Mouse (Mus musculus) layer of hippocampus, adult 2 months (tissue): ENCODE results near the gene Methig1. TPM values are rescaled to one million over a fixed set of nuclear protein-coding genes. Genes with fewer than 3 reads are reported as not detected.
A peak's percentile ranks its signal among the peaks of the same experiment; 100 is the strongest.
"Not testable (repeated sequence)": the region's sequence is repeated elsewhere in the genome, so short reads cannot be mapped to it uniquely, and the experiment has no call there.

ENCODE experiments used
- DNase-seq, 2 experiments: peaks; one replicate each; pipeline ENCODE4 v3.0.0; 2022; ENCODE audit warnings: low spot score in 2 of 2
- H3K27ac ChIP-seq: fragments of 200-600 bp; 2 replicates; pipeline ENCODE4 v1.8.1; 2022
- H3K4me3 ChIP-seq: fragments of 200-600 bp; 2 replicates; pipeline ENCODE4 v1.8.1; 2022; ENCODE audit warnings: mild to moderate bottlenecking
- CTCF ChIP-seq: fragments of 200-600 bp; conservative IDR thresholded peaks from 2 replicates; pipeline ENCODE4 v1.8.1; 2022; ENCODE audit warnings: antibody characterized with exemption, mild to moderate bottlenecking, moderate library complexity
- total RNA-seq, 2 experiments: library from RNA; stranded (reverse); gene quantifications; 2 replicates each; pipeline ENCODE4 v1.2.3; 2021

Methig1 gene
- total RNA-seq, 2 experiments from 2014 or later = not detected

DNA sequence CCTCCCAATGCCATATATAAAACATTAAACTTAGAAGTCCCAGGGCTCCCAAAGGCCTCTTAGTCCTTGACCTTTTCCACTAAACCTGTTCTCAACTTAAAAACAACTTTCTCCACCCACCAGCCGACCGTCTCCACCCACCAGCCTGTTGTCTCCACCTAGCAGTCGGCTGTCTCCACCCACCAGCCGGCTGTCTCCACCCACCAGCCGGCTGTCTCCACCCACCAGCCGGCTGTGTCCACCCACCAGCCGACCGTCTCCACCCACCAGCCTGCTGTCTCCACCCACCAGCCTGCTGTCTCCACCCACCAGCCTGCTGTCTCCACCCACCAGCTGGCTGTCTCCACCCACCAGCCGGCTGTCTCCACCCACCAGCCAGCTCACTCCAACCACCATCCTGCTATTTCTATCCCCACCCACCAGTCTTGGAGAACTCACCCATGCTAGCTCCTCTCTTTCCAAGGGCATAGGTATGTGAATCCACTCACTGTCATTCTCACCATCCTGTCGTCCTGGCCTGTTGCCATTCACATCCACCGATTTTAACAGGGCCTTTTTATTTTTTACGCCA lies 28.8 kb upstream of the Methig1 start:
- no peak for TF ChIP-seq CTCF
- no peak for DNase-seq
- Histone ChIP-seq H3K4me3 (no peak overlapping the region), H3K27ac (peak overlapping the region; percentile 72)

DNA sequence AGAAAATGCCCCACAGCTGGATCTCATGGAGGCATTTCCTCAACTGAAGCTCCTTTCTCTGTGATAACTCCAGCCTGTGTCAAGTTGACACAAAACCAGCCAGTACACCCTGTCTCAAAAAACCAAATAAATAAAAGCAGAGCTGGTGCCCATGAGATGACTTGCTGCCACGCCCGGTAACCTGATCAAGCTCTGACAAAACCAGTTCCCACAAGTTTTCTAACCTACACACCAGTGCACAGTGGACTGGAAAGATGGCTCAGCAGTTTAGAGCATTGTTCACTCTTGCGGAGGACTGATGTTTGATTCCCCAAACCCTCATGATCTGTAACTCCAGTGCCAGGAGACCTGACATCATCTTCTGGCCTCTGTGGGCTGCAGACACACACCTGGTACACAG lies 27.7 kb upstream of the Methig1 start:
- no peak for TF ChIP-seq CTCF

DNA sequence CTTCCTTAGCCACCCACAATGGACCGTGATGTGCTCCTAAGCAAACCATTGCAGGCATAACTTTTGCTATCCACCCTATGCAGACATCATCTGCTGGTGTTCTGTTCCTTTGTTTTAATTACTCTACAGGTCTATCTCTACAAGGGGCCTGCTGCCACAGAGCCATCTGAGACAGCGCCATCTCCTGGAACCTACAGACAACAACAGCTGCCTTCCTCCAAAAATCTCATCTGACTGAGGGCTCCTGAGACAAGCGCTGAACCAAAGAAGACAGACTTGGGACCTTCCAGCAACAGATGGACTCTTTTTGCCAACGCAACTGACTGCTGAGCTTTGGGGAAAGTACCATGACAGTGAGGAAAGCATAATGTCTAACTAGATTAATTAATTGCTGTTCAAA lies 24.9 kb upstream of the Methig1 start:
- H3K4me3 ChIP-seq, H3K27ac ChIP-seq, DNase-seq: not testable (repeated sequence)
- TF ChIP-seq CTCF = peak; percentile 36

More for the DNA sequence above, 27.7 kb upstream of the Methig1 start:
- Histone ChIP-seq H3K4me3 (no peak overlapping the region), H3K27ac (no peak overlapping the region)
- DNase-seq = no peak

DNA sequence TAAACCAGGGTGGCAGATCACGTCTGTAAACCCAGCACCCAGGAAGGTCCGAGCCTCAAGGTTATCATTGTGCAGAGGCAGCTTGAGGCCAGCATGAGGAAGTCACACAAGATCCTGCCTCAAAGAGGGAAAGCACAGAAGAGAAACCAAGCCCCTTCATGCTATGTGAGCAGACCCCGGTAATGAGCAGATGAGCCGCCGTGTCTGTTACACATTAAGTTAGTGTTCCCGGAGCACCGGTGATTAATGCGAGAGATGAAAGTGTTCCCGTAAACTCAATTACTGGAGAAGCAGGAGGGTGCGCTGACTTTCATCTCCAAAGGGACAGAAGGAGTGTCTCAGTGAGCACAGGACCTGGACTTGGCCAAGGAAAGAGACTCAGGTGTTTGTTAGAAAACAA lies 23.6 kb upstream of the Methig1 start:
- not testable (repeated sequence) for DNase-seq, H3K4me3 ChIP-seq, H3K27ac ChIP-seq

DNA sequence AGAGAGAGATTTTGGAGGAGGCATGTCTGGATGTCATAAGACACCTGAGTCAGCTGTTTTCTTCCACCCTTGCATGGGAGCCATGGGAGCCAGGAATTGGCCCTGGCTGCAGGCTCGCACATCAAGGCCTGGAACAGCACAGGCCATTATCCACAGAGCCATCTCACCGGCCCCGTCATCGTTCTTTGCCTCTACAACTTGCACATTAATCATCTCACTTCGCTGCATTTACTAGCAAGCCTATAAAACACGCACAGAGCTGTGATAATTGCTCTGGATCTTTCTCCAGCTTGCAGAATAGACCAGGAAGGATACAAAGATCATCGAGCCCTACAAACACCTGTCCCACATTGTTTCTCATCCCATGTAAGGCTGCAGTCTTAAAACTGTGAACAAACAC lies 22.2 kb upstream of the Methig1 start:
- no peak for TF ChIP-seq CTCF
- DNase-seq = no peak
- H3K27ac ChIP-seq = no peak overlapping the region
- H3K4me3 ChIP-seq = no peak overlapping the region

DNA sequence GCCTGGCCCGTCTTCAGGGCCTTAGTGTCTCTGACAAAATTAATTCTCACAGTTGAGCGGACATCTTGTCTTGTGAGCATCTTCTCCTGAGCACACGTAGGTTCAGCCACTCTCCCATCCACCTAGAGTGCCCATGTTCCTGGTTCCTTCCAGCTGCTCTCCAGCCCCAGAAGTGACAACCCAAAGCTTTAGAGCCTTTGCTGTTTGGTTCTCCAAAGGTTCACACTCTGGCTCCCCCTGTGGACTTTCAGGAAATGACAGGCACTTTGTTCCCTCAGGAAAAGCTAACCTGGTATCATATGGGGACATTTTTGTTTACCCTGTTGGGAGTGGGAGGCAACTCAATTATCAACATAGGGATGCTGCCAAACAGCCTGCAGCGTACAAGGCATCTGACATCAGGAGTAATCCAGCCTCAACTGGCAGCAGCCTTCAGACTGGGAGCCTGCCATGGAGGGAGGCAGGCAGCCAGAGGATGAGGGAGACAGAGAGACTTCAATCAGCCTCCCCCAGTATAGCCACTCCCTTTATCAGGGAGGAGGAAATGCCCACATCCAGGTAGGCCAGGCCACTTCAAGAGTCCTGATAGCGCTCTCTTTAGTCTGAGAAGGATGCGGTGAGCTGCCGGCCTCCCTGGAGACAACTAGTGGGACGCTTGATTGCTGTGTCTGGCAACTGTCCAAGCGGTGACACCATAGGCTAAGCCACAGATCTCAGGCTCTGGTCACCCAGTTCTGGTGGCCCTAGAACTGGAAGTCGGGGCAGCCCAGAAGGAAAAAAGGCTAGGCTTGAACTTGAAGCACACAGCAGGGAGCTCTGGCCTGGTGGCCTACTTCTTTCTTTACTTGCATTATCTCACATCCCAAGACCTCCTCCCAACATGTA lies 20.6 kb upstream of the Methig1 start:
- peak; percentile 50 for TF ChIP-seq CTCF
- H3K4me3 ChIP-seq, H3K27ac ChIP-seq, DNase-seq: not testable (repeated sequence)

DNA sequence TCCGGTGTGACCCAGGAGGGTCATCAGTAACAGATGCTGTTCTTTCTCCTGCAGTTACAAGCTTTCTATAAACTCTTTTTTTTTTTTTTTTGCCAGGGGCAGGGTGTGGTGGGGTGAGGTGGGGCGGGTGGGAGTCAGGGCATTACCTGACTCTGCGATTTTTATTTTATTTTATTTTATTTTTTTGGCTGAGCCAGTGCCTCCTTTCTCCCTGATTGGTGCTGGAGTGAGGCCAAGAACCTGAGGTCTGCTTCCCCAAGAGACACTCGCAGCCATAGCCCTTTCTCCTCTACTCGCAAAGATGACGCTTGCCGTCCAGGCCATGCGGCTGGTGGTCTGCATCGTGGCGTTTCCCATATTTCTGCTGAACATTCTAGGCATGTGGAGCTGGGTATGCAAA lies 18.3 kb upstream of the Methig1 start, which contains the start of gene Mettl7a3:
Gene Mettl7a3, plus strand, starts transcription at position 301 of the 400 bp plus-strand sequence.
- no peak within 1 kb of the TSS for H3K4me3 ChIP-seq
- no peak within 1 kb of the TSS for H3K27ac ChIP-seq
- TF ChIP-seq CTCF = no peak
- no peak for DNase-seq

DNA sequence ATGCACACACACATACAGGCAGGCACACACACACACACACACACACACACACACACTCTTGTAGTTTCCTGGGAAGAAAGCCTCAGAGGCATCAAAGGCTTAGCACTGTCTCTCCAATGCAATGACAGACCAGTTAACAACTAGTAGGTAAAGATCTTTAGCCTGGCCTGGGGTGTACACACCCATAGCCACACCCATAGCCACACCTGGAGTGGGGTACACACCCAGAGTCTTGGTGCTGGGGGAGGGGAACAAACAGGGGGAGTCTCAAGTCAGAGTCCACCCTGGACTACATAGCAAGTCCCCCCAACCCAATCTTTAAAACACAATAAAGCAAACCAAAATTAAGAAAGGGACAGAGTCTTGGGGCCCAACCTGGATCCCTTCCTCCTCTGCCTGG lies 15.6 kb upstream of the Methig1 start:
- not testable (repeated sequence) for H3K27ac ChIP-seq, DNase-seq, H3K4me3 ChIP-seq

DNA sequence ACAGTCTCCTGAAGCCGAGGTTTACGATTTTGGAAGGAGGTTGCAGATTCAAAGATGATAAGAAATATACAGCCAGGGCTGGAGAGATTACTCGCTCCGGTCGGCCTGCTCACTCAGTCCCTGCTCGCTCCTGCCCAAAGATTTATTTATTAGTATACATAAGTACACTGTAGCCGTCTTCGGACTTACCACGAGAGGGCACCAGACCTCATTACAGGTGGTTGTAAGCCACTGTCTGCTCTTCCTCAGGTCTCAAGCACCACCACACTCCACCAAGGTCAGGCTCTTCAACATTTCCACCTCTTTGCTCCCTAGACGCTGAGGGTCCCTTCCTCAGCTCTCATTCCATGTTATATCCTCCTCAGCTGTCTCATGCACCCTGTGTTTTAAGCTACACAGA lies 15.1 kb upstream of the Methig1 start:
- peak in 1 of 2 experiments; percentile 43 for DNase-seq
- H3K27ac ChIP-seq, H3K4me3 ChIP-seq: not testable (repeated sequence)
- TF ChIP-seq CTCF = peak; percentile 68

DNA sequence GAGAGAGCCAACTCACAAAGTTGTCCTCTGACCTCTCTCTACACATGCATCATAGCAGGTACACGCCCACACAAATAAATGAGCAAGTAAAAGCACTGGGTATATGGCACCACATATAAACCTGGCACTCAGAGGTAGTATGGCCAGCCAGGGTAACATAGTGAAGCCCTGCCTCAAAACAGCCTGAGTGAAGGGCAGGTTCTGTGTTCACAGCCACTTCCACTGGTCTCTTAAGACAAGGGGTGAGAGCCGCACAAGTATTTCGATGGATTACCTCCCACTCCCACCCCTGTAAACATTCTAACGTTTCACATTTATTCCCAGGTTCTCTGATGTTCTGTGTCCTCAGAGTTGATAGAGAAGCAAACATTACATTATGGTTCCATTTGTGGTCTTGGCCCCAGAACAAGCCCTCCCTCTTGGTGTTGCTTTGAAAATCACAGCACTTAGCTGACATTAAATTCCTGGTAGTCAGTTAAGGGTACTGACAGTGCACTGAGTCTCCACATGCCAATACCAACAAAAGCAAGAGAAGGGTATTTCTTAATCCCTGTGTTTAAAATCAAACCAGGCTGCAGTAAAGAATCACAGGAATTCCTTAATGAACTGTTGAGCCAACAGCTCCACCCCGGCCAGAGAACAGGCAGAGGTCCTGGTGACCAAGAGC lies 11.5 kb upstream of the Methig1 start:
- not testable (repeated sequence) for DNase-seq, H3K4me3 ChIP-seq, H3K27ac ChIP-seq

DNA sequence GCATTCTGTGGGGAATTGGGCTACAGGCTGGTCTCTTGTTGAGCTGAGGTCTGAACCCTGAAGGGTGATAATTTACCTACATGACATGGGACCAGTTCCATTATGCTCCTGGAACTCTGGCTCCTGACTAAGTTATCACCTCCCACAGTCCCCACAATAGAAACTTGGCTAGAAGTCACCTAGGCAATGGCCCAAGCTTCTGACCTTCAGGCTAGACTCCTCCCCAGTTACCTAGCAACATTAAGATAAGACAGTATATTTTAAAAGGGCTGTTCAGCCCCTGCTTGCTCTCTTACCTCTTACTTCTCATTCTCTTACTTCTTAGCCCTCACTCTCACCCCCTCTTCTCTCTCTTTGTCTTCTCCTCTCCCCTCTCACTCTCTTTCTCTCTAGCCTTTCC lies 7.5 kb upstream of the Methig1 start:
- Histone ChIP-seq H3K27ac (no peak overlapping the region), H3K4me3 (no peak overlapping the region)
- no peak for DNase-seq
- TF ChIP-seq CTCF = no peak

DNA sequence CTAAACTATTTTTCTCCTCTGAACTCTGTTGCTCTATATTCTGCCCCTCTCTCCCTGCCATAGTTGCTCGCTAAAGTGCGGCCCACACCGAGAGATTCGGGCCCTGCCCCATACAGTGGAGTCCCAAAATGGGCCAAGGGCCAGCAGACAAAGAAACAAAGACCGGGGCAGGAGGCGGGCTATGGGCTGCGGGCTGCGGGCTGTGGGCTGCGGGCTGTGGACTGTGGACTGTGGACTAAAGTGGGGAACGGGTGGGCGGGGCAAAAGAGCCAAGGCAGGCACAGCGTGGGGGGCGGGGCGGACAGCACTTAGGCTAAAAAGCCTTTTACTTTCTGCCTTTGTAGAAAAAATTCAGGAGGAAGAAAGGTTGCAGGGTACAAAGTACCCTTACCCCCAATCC lies 6.2 kb upstream of the Methig1 start:
- Histone ChIP-seq H3K4me3 (no peak overlapping the region), H3K27ac (no peak overlapping the region)
- no peak for TF ChIP-seq CTCF
- DNase-seq = no peak

DNA sequence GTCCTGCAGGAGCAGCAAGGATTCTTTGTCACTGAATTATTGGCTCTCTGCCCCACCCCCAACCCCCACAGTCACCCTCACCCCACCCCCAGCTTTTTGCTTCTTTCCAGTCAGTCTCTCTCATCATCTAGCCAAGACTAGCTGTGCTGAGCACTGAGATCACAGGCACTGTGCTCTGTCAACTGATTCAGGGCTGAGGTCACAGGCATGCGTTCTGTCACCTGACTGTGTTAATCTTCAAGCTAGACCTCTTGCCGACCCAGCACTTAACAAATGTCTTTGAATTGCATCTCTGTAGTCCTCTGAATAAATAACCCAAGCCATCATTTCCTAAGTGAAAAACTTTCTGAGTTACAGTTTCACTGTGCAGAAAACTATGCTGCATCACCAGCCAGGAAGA lies 3.5 kb upstream of the Methig1 start:
- H3K4me3 ChIP-seq = no peak overlapping the region
- DNase-seq = no peak
- H3K27ac ChIP-seq = no peak overlapping the region
- TF ChIP-seq CTCF = no peak

DNA sequence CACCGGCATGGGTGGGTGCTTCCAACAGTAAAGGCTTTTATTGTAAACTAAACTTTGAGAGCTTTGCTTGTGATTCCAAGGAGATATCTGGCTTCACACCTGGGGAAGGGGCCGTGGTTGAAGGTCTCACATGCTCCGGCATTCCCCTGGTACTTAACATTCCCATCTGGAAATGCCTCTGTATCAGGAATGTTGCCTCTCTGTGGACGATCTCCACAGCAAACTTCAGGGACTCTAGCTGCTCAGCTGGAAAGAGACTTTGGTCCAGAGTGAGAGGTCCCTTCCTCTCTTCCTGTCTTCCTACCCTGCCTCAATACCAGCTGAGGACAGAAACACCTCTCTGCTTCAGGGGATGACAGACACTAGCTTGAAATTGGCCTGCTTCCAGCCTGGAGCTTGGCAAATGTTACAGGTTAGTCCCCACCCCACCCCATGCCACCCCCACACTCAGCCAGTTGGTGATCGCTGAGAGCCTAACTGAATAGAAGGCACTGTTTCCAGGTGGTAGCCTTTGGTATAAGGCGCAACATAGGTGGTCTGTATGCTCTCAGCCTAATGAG lies 1.4 kb upstream of the Methig1 start:
- DNase-seq = no peak
- no peak overlapping the region for H3K4me3 ChIP-seq
- no peak overlapping the region for H3K27ac ChIP-seq
- TF ChIP-seq CTCF = no peak

DNA sequence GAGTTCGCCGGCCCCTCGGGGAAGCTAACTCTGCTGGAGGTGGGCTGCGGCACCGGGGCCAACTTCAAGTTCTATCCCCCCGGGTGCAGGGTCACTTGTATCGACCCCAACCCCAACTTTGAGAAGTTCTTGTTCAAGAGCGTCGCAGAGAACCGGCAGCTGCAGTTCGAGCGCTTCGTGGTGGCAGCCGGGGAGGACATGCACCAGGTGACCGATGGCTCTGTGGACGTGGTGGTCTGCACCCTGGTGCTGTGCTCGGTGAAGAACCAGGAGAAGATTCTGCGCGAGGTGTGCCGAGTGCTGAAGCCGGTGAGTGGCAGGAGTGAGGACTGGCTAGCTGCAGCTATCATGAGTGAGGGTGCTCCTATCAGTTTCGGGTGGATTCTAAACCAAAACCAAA lies 450 bp downstream of the Methig1 start:
- not testable (repeated sequence) for DNase-seq, H3K27ac ChIP-seq, H3K4me3 ChIP-seq
